Mouse (Mus musculus) heart, postnatal 10 days (tissue): ENCODE measurements around the gene Gm32742. TPM values are rescaled to one million over a fixed set of nuclear protein-coding genes. Genes with fewer than 3 reads are reported as not detected.

Source experiments
- microRNA-seq, 2 experiments: library from miRNA; unstranded; fragments of <30 nt; microRNA quantifications; one replicate each; pipeline ENCODE4 v1.2.0; 2022
- total RNA-seq, 2 experiments: library from RNA; stranded (reverse); gene quantifications; 2 replicates each; pipeline ENCODE4 v1.2.3; 2021

Gm32742 gene
- total RNA-seq, 2 experiments from 2014 or later = not detected

Small RNA genes within 50 kb of the gene (microRNA-seq; reads per million reads assigned to microRNA genes)
- gene Mir34b = 4.5 to 6.6 reads per million in 2 experiments
- gene Mir34c = 31.5 to 192 reads per million in 2 experiments

Other genes starting within 250 kb of the Gm32742 start
- 10 to 100 TPM; 25.6 to 37.5 TPM for gene Sik2, start 156.4 kb downstream of the Gm32742 start, total RNA-seq
- gene Btg4, start 104.6 kb downstream of the Gm32742 start, total RNA-seq = not detected
- 10 to 100 TPM in 1 of 2 experiments, 1 to 10 TPM in 1; 9.3 to 11.7 TPM for gene Layn, start 88.4 kb downstream of the Gm32742 start, total RNA-seq
- gene 4833427G06Rik, start 63.4 kb downstream of the Gm32742 start, total RNA-seq = not detected
- under 1 TPM; 0.38 to 0.45 TPM for gene Pou2af1, start 48.2 kb upstream of the Gm32742 start, total RNA-seq
- 1 to 10 TPM; 1.3 to 1.5 TPM for gene Colca2, start 113.1 kb upstream of the Gm32742 start, total RNA-seq
- gene 1810046K07Rik, start 163.4 kb upstream of the Gm32742 start, total RNA-seq = not detected